Mouse (Mus musculus) CD4-positive, CD25-positive, alpha-beta regulatory T cell, adult 9 weeks (primary cell): ENCODE measurements around the gene Wasf3. TPM values are rescaled to one million over a fixed set of nuclear protein-coding genes. Genes with fewer than 3 reads are reported as not detected.

ENCODE experiments used
- polyA plus RNA-seq: library from polyadenylated mRNA; unstranded; fragments of 100-300 nt; shearing (Covaris generic); gene quantifications from one replicate; pipeline ENCODE4 v1.2.1, GENCODE M21; 2017

The Wasf3 gene
- not detected for polyA plus RNA-seq

DNA sequence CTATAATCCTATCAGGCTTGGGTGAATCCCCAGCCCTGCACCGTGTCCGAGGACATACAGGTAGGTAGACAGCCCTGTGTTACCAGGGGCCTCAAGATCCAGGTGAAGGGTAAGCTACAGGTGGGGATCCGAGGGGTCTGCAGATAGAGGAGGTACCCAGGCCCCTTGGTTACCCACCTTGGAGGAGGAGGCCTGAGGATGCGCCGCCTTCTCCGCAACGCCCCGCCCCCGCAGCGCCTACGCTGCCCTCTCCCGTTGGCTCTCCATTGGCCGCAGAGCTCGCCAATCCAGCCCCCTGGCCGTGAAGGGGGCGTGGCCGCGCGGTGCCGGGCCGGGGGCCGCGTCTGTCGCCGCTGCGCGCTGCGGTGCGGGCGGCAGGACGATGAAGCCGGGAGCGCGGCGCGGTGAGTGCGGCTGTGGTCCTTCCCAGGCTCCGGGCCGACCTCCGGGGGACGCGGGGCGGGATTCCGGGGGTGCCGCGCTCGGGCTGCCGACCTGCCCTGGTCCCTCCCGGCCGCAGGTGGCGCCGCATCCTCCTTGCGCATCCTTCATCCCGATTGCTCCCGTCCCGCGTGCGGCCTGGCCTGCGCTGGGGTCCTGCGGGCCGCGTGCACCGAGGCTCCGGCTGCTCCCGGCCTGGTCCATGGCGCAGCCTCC, at the start of gene Wasf3:
Wasf3 (plus strand) TSS at position 51 of the 657 bp plus-strand sequence.

DNA sequence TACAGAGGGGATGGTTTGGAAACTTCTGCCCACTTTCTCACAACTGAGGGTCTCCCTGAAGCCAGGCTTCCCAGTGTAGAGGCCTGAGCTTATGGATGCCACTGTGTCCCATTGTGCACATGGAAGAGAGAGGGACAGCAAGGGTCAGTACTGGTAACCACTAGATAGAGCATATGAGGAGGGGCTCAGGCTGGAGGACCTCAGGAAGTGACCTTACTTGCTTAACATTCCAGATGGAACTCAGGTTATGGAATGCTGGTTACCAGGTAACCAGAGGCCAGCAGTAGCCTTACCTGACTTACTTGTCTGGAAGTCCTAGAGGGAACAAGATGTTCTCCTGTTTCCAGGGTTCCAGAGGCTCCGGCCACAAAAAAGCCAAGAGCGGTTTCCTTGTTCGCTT, 96.9 kb downstream of the Wasf3 start, which contains the start of gene Gm6408:
Gm6408 (plus strand) TSS at position 301 of the 400 bp plus-strand sequence.

DNA sequence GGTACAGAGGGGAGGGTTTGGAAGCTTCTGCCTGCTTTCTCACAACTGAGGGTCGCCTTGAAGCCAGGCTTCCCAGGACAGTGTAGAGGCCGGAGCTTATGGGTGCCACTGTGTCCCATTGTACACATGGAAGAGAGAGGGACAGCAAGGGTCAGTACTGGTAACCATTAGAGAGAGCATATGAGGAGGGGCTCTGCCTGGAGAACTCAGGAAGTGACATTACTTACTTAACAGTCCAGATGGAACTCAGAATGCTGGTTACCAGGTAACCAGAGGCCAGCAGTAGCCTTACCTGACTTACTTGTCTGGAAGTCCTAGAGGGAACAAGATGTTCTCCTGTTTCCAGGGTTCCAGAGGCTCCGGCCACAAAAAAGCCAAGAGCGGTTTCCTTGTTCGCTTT, 106.3 kb downstream of the Wasf3 start, which contains the start of gene Gm6370:
Gm6370 (plus strand) TSS at position 301 of the 400 bp plus-strand sequence.

DNA sequence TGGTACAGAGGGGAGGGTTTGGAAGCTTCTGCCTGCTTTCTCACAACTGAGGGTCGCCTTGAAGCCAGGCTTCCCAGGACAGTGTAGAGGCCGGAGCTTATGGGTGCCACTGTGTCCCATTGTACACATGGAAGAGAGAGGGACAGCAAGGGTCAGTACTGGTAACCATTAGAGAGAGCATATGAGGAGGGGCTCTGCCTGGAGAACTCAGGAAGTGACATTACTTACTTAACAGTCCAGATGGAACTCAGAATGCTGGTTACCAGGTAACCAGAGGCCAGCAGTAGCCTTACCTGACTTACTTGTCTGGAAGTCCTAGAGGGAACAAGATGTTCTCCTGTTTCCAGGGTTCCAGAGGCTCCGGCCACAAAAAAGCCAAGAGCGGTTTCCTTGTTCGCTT, 117.3 kb downstream of the Wasf3 start, which contains the start of gene 4930449I24Rik:
4930449I24Rik (plus strand) TSS at position 301 of the 400 bp plus-strand sequence.

DNA sequence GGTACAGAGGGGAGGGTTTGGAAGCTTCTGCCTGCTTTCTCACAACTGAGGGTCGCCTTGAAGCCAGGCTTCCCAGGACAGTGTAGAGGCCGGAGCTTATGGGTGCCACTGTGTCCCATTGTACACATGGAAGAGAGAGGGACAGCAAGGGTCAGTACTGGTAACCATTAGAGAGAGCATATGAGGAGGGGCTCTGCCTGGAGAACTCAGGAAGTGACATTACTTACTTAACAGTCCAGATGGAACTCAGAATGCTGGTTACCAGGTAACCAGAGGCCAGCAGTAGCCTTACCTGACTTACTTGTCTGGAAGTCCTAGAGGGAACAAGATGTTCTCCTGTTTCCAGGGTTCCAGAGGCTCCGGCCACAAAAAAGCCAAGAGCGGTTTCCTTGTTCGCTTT, 129.0 kb downstream of the Wasf3 start, which contains the start of gene Gm3402:
Gm3402 (plus strand) TSS at position 301 of the 400 bp plus-strand sequence.

Other genes with a start within 250 kb of the Wasf3 start
- gene Gm5565, start 224.4 kb upstream of the Wasf3 start, polyA plus RNA-seq: not detected
- gene Gm6309, start 214.3 kb upstream of the Wasf3 start, polyA plus RNA-seq: not detected
- 0.47 TPM for gene 1700001J03Rik, start 199.7 kb upstream of the Wasf3 start, polyA plus RNA-seq
- 90.8 TPM for gene Rnf6, start 163.4 kb upstream of the Wasf3 start, polyA plus RNA-seq
- gene Cdk8, start 153.8 kb upstream of the Wasf3 start, polyA plus RNA-seq: 6.7 TPM
- gene Gm6408, start 97.0 kb downstream of the Wasf3 start, polyA plus RNA-seq: not detected
- not detected for gene Gm6370, start 106.4 kb downstream of the Wasf3 start, polyA plus RNA-seq
- gene 4930449I24Rik, start 117.4 kb downstream of the Wasf3 start, polyA plus RNA-seq: not detected
- gene Gm3402, start 129.1 kb downstream of the Wasf3 start, polyA plus RNA-seq: not detected
- gene Gm3404, start 140.8 kb downstream of the Wasf3 start, polyA plus RNA-seq: not detected
- not detected for gene Gm3409, start 152.7 kb downstream of the Wasf3 start, polyA plus RNA-seq
- not detected for gene Gm3415, start 171.2 kb downstream of the Wasf3 start, polyA plus RNA-seq
- gene Gpr12, start 200.3 kb downstream of the Wasf3 start, polyA plus RNA-seq: not detected